Mouse (Mus musculus) lung, postnatal 25 days (tissue): ENCODE measurements around the gene Gabbr2.

Source experiments
- DNase-seq: peaks from one replicate; pipeline ENCODE4 v3.0.0; 2022; ENCODE audit warnings: low spot score

The Gabbr2 gene

DNA sequence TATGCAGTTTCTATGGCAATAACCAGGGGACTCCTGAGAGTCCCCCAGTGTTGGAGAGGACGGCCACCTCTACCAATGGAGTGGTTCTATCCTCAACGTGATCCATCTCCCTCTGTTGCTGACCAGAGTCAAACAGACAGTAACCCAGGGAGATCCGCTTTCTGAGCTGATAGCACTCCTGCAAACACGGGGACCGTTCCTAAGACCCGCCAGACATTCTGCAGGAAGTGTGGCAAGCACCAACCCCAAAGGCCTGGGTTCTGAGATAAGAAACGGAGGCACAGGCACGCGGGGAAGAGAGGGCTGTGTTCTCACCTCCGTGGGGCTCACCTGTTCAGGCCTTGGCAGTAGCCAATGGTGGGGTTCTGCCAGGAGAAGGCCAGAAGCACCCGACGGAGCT is 378.1 kb downstream of the Gabbr2 start:
- DNase-seq: no peak
